ENCODE assay signal across 15 mouse cellular contexts in genomic region chr8:72349838-72350237, GRCm38 (mm10). TPM values are rescaled to one million over a fixed set of nuclear protein-coding genes. Genes with fewer than 3 reads are reported as not detected.
DNase-seq lines count a peak whose midpoint lies in the region; ATAC-seq and TF ChIP-seq lines count a peak whose summit lies in the region.
"Had no signal": no experiment of that assay in that cellular context is flagged by ENCODE, and none has a peak within 500 bp of the region (broad histone marks: within the 10 kb centered on the region; RNA-seq: fewer than 3 reads in every experiment).

No protein-coding gene starts in this region.

- no peaks in the 10 kb centered on the region for H3K27me3 ChIP-seq in hindbrain, embryonic 16.5 days (replicated peaks; ENCODE audit: control insufficient read depth, insufficient read depth, low read length)
- H3K27me3 ChIP-seq: hindbrain, embryonic 12.5 days; limb, embryonic 15.5 days had no signal

- H3K4me2 ChIP-seq in hindbrain, embryonic 16.5 days (ENCODE audit: low read length) = no peak overlapping the region
- H3K4me2 ChIP-seq: hindbrain, embryonic 12.5 days; limb, embryonic 15.5 days had no signal

- no peak for TF ChIP-seq CTCF in layer of hippocampus, adult 2 months (conservative IDR thresholded peaks at IDR 0.05)

- no peaks in the 10 kb centered on the region for H3K9me3 ChIP-seq in hindbrain, embryonic 16.5 days (ENCODE audit: control insufficient read depth, low read length)
- H3K9me3 ChIP-seq: hindbrain, embryonic 12.5 days; limb, embryonic 15.5 days had no signal

- 95% methylated on average over 9 of the region's 9 CpGs for WGBS in hindbrain, embryonic 16.5 days

- H3K9ac ChIP-seq in hindbrain, embryonic 16.5 days (ENCODE audit: low read depth, low read length) = no peak overlapping the region
- H3K9ac ChIP-seq: hindbrain, embryonic 12.5 days; limb, embryonic 15.5 days had no signal

- no peak for DNase-seq in layer of hippocampus, adult 2 months (ENCODE audit: low spot score in 2 of 2)
- DNase-seq in layer of hippocampus, adult 8-10 months (ENCODE audit: low spot score in 2 of 2) = no peak
- peak; percentile 66 for DNase-seq in CD4-positive, CD25-positive, alpha-beta regulatory T cell, adult 2 months (ENCODE audit: low read depth, low spot score)
- peak; percentile 77 for DNase-seq in naive thymus-derived CD4-positive, alpha-beta T cell, adult 2 months (ENCODE audit: low read depth)
- DNase-seq in urinary bladder, adult 18-20 months (ENCODE audit: low spot score in 2 of 2) = no peak
- DNase-seq: adrenal gland, adult 2 months; cerebellum, adult 11 months; embryo, embryonic 11 days; gastrocnemius, postnatal 10 days; layer of hippocampus, postnatal 36 days had no signal

- ATAC-seq in activated CD4-positive, CD25-positive, alpha-beta regulatory T cell, adult 4 months = peak; percentile 6
- no peak for ATAC-seq in hindbrain, embryonic 16.5 days

- H3K4me3 ChIP-seq in layer of hippocampus, adult 2 months = no peak overlapping the region
- no peak overlapping the region for H3K4me3 ChIP-seq in hindbrain, embryonic 16.5 days (ENCODE audit: low read length)
- H3K4me3 ChIP-seq: hindbrain, embryonic 12.5 days; limb, embryonic 15.5 days had no signal

- peaks cover 13% of the 10 kb centered on the region; the same call in 1 of the 2 replicates for H3K36me3 ChIP-seq in hindbrain, embryonic 16.5 days (ENCODE audit: control insufficient read depth, insufficient read depth, low read length)

- H3K4me1 ChIP-seq in hindbrain, embryonic 16.5 days (ENCODE audit: control insufficient read depth, insufficient read depth, low read depth, low read length) = no peaks in the 10 kb centered on the region
- H3K4me1 ChIP-seq: hindbrain, embryonic 12.5 days; limb, embryonic 15.5 days had no signal

- H3K27ac ChIP-seq in layer of hippocampus, adult 2 months = peak overlapping the region; percentile 54
- no peak overlapping the region for H3K27ac ChIP-seq in hindbrain, embryonic 16.5 days (ENCODE audit: low read depth, low read length)
- H3K27ac ChIP-seq: hindbrain, embryonic 12.5 days; kidney, postnatal 0 days; limb, embryonic 15.5 days had no signal

RNA-seq across cellular contexts. Expression of gene Klf2, which starts 31.0 kb away (rescaled TPM):
- total RNA-seq in layer of hippocampus, adult 2 months (2021) = 10 to 100 TPM in 1 of 2 experiments, 1 to 10 TPM in 1; 9.1 to 17.4 TPM
- total RNA-seq in layer of hippocampus, adult 8-10 months (2022) = 10 to 100 TPM in 3 of 4 experiments, 1 to 10 TPM in 1; 9.5 to 15.3 (median 12.7) TPM
- 10 to 100 TPM; 27.6 to 39.0 TPM for polyA plus RNA-seq in activated CD4-positive, CD25-positive, alpha-beta regulatory T cell, adult 4 months (2017; shearing (Covaris generic))
- polyA plus RNA-seq in hindbrain, embryonic 16.5 days (2015; fragmentation: Nextera tagmentation; extraction: Ambion mirVana) = 5.1 and 5.4 TPM in 2 replicates

RNA-seq across cellular contexts. Expression of gene Gm10282, which starts 44.8 kb away (rescaled TPM):
- total RNA-seq in layer of hippocampus, adult 2 months (2021) = 1 to 10 TPM; 6.7 to 7.9 TPM
- 1 to 10 TPM; 3.8 to 7.8 (median 6.0) TPM for total RNA-seq in layer of hippocampus, adult 8-10 months (2022)
- polyA plus RNA-seq in activated CD4-positive, CD25-positive, alpha-beta regulatory T cell, adult 4 months (2017; shearing (Covaris generic)) = 10 to 100 TPM; 25.8 to 62.2 TPM
- 10.1 and 14.5 TPM in 2 replicates for polyA plus RNA-seq in hindbrain, embryonic 16.5 days (2015; fragmentation: Nextera tagmentation; extraction: Ambion mirVana)

Comparison
In these comparisons a context has a peak if more than half of its experiments do, and no peak if none do; other contexts are left out.
1. DNase-seq: peak in CD4-positive, CD25-positive, alpha-beta regulatory T cell, adult 2 months (single experiment) and naive thymus-derived CD4-positive, alpha-beta T cell, adult 2 months (single experiment); none in layer of hippocampus, adult 2 months (0 of 2), layer of hippocampus, adult 8-10 months (0 of 2) and urinary bladder, adult 18-20 months (0 of 2).